Mouse (Mus musculus): ENCODE measurements at regions not wholly inside any gene's neighbourhood (a gene's known extent, or its start where the extent isn't known, plus 50 kb on each side); places are given as distances from the start of the nearest gene placed in this dataset.

DNA sequence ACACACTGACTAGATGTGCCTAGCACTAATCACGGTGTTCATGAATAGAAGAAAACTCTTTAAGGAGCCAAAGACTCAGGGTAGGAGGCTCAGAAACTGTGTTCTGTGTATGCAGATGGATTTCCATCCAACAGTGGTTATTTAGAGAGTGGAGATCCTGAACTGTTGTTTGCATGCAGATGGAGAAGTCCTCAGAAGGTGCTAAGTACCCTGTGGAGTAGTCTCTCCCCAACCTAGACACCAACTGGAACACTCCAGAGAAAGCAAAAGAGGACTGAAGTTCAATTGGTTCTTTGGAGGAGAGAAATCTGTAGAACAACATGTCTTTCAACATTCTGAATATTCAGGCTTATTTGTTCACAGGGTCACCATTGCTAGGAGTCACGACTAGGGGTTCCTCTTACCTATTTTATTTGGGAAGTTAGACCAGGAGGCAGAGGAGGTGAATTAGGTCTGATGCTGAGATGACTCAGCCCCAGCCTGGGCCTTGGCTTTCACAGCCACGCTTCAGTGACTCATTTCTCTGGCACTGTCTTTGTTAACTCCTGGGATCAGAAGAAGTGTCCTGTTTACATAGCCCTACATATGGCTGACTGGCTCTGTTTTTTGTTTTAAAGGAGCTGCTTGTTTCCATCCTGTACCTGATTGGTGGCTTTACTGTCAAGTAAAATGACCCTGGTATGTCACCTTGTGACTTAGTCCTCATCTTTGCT is 742.0 kb downstream of the Kcna4 start:
- peak; percentile 66 for DNase-seq (ENCODE audit: inconsistent ontology term)

DNA sequence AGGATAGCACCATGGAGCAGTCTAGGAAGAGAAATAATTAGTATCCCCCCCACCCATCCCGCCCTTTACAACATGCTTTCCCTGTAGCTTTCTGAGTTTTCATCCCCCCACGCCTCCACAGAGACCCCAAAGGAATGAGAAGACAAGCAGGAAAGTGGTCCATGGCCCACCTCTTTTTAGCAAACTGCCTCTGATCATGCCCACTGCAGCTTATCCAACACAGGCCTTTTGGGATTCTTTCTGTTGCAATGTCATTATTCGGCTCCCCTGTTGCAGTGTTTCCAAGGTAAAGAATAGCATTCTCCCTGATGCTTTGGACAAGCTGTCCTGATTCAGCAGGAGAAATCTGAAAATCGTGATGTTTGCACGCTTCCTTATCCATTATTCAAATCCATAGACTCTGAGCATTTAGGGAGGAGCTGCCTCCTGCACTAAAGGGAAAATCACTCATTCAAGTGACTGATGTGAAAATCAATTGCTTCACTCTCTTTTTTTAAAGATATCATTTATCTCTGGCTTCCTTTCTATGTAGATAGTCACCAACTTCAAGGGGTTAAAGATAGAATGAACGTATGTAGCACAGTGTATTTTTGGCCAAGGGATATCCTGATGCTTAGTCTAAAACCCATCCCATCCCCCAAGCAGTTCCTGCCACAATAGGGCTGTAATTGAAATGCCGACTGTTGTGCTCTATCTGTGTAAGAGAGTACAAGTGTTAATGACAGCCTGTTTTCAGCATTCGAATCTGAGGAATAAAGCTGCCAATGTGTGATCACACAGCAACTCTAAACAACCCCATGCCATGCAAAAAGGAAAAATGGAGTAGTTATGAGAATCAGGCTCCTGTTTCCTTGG is 743.1 kb downstream of the Kcna4 start:
- DNase-seq (ENCODE audit: inconsistent ontology term), result no peak

DNA sequence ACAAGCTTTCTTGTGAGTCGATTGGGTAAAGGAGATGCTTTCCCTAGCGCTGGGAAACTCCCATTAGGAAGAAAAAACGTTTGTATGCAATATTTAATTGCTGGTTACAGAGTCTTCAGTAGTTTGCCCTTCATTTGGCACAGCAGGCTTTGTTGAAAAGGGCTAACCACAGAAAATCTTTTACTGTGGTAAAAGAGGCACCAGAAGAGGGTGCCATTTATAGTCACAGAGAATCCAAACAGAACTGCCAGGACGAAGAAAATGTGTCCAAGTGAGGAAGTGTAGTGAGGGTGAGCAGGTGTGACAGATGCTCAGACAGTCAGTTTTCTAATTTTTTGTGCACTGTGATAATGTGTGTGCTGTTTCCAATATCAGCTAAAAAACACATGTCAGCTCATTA is 744.4 kb downstream of the Kcna4 start:
- DNase-seq (ENCODE audit: inconsistent ontology term), result peak; percentile 84

DNA sequence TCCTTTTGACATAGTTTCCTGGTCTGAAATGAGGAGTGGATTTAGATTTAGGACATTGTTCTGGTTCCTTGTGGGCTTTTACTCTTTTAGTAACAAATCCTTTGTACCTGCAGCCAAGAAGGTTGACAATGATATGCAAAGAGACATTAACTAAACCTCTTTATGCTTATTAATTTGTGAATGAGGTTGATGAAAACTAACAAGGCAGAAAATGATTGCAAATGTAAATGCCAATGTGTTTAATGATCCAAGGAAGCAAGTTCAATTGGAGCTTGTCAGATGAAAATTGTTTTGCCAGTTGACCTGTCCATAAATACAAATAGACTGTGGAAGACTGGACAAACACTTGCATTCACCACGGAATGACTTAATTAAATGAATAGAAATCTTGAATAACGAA is 751.6 kb downstream of the Kcna4 start:
- peak; percentile 97 for DNase-seq (ENCODE audit: inconsistent ontology term)

DNA sequence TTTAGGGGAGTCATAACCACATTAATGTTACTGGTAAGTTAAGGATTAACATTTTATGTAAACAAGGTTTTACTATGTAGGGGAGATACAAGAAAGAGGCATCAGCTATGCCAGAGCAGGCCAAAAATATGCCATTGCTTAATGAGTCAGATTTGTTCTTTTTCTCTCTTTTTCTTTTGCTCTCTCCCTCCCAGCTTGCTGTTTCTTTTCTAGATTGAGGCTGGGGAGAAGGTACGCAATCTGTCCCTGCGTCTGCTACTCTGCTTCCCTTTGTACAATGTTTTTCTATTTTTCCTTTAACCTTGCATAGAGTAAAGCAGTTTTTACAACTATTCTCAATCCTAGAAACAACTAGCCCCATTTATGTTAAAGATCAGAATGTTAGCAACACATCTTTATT is 754.4 kb downstream of the Kcna4 start:
- no peak for DNase-seq (ENCODE audit: inconsistent ontology term)

DNA sequence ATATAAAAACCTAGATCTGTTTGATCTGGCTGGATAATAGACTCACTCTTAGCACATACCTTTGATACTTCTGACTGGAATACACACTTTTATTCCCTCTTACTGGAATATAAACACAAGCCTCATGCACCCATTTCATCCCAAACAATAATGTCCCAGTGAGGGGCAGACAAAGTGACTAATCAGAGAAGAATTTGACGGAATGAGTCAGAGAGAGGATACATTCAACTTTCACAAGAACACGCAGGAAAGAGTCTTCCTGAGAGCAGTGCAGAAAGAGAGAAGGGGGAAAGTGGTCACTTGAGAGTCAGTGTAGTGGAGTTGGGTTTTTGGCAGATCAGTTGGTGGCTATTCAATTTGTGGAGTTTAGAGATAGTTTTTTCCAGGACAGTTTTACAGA is 755.6 kb downstream of the Kcna4 start:
- DNase-seq (ENCODE audit: inconsistent ontology term), result peak; percentile 49

DNA sequence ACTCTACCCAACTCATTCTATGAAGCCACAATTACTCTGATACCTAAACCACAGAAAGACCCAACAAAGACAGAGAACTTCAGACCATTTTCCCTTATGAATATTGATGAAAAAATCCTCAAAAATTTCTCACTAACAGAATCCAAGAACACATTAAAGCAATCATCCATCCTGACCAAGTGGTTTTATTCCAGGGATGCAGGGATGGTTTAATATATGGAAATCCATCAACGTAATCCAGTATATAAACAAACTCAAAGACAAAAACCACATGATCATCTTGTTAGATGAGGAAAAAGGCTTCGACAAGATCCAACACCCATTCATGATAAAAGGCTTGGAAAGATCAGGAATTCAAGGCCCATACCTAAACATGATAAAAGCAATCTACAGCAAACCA is 772.3 kb downstream of the Kcna4 start:
- DNase-seq (ENCODE audit: inconsistent ontology term), result peak; percentile 96

DNA sequence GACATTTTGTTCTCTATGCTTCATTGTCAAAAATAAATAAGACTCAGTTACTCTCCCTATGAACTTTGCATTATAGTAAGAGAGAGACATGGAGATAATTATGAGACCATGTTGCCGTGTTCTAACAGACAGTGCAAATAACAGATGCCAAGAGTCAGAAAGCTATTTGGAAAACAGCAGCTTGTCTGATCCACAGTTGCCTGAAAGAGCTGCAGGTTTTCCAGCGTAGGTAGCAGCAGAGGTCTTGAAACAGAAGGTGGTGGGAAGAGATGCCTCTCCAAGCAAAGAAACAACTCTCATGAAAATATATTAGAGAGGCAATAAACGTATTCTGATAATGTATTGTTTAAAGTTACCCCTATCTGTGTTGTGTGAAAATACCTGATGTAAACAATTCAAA is 793.5 kb downstream of the Kcna4 start:
- no peak for DNase-seq (ENCODE audit: inconsistent ontology term)

DNA sequence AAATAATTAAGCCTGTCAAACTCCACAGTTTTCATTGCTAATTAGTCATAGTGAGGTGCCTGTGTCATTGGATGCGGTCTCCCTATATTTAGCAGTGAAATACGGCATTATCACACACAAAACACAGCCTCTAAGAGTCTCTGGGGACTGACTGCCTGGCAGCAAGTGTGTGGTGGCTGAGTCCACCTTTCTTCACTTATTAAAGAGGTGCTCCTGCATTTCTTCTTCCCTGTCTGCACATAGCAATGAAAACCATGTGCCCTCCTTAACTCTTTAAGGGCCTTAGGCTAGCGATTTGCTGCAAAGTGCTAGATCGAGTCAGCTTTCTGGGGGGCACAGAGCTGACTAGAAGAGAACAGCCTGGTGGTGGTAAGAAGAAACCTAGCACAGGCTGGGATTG is 799.8 kb downstream of the Kcna4 start:
- DNase-seq (ENCODE audit: inconsistent ontology term), result no peak

DNA sequence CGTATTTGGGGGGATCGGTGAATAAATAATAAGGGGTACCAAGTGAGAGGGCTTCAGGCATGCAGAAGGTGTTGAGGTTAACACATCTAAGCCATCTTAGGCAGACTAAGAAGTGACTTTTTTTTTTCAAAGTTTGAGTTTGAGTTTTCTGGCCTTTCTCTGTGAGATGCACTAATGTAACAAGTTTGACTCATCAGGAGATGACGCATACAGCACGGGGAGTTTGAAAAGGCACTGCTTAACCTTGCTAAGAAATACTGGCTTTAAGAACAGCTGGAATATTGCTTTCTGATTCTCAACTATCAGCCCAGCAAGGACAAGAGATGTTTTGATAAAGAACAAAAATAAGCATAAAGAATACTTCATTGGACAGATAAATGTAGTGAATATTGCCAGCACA is 806.6 kb downstream of the Kcna4 start:
- DNase-seq (ENCODE audit: inconsistent ontology term), result no peak

DNA sequence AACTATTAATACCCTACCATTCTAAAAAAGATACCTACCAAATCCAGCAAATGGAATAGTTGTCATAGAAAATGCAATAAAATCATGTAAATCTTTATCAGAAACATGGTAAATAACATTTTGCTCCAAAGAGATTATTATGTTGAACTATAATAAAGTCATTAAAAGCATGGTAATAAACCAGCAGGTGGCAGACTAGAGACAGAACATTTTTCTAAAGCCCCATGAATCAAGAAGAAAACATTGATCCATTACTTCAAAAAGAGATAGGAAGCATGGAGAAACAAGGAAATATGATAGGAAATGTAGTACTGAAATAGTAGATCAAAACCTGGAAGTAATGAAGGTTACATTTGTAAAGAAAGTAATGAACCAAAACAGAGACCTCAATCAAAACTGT is 819.7 kb downstream of the Kcna4 start:
- no peak for DNase-seq (ENCODE audit: inconsistent ontology term)

DNA sequence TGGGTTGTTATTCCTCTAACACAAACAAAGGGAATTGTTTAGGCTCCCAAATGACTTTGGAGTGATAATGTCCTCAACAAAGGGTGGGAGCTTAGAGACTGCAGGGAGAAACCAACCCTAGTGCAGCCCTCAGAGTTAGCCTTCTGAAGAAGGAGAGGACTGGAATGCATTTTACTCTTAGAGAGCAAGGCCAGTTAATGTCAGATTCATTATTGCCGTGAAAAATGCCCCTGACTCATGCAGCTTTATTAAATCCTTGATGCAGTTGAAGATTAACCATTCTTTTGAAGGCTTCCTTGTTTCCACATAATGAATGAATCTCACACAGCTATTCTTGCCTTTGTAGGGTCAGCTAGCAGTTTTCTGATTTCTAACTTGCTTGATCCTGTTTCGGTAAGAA is 855.3 kb downstream of the Kcna4 start:
- peak; percentile 52 for DNase-seq (ENCODE audit: inconsistent ontology term)

DNA sequence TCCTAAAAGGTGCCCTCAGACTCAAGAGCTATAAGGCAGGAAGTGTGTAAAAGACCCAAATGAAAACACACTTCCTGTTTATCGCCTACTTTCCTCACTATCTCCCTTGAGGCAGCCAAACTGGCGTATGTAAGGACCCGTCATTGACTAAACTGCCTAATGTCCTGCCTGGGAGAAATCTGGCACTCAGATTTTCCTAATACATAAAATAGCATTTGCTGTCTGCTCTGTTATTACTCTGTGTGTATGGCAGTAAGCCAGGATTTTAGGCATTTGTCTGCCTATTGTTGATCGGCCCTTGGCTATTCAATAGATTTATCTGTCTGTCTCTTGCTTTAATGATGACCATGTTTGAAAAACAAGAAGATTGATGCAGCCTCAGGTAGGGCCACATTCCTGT is 857.8 kb downstream of the Kcna4 start:
- DNase-seq (ENCODE audit: inconsistent ontology term), result peak; percentile 49

DNA sequence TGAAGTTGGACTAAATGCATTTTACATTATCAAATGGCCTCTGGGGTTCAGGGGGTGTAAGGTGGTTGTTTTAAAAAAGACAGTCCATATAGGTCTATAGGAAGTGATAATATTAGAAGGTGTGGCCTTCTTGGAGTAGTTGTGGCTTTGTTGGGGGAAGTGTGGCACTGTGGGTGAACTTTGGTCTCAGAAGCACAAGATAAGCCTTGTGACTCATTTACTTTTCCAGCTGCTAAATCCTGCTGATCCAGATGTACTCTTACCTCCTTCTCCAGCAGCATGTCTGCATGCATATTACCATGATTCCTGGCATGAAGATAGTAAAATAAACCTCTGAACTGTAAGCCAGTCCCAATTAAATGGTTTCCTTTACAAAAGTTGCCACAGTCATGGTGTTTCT is 865.8 kb downstream of the Kcna4 start:
- no peak for DNase-seq (ENCODE audit: inconsistent ontology term)

DNA sequence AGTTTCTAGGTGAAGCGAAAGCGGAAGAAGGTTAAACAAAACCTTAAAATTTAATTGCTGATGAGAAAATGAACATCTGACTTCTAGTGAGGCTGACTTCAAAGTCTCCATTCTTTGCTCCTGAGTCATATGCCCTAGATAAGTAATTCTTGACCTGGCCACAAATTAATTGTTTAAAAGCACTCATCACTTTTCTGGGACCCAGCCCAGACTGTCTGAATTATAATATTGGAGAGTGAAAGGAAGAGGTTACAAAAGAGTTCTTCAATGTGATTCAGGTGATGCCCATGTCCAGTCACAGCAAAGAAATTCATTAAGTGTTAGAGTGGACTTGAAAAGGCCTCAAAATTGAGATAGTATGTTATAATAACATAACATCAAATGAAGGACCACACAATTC is 867.3 kb downstream of the Kcna4 start:
- DNase-seq (ENCODE audit: inconsistent ontology term), result peak; percentile 91

DNA sequence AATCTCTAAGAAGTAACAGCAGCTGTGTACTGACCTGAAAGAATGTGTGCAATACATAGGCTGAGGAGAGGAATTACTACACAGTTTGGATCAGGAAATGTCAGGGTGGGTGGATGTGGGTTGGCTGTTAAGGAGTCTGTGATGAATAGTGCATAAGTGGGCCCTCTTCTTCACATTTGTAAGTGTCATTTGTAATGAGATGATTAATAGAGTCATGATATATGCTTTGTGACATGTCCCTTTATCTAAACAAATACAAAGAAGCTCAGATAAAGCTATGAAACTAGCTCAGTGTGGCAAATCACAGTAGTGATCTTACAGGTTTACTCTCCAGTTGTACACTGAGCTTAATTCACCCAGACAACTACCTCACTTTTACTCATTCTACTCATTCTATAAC is 867.9 kb downstream of the Kcna4 start:
- peak; percentile 54 for DNase-seq (ENCODE audit: inconsistent ontology term)

DNA sequence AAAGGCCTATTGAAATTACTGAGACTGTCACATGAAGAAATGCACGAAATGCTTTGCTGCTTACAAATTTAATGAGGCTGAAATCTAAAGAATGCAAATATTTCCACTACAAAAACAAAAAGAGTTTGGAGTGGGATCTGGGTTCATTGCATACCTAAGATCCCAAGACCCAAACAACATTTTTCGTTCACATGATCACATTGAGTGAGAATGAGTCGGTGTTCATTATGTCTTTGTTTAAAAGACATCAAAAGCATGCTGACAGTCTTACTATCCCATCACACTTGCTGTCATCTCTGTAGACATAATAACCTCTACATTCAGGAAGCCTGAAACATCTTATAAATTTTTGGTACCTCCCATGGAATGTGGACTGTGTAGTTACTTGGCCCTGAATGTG is 870.4 kb downstream of the Kcna4 start:
- peak; percentile 96 for DNase-seq (ENCODE audit: inconsistent ontology term)

DNA sequence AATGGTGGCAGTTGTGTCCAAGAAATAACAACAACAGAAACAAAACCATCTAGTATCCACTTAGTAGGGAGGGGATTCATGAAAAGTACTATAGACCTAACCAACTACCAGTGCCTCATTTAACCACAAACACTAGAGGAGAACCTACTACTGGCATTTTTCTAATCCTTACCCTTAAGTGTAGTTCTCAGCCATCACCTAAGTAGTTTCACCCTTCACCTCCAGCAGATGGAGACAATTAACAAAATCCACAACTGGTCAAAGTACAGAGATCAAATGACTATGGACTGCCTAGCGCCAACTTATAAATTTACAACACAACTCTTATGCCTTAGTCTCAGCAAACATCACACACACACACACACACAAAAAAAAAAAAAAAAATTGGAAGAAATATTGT is 874.6 kb downstream of the Kcna4 start:
- no peak for DNase-seq (ENCODE audit: inconsistent ontology term)
